Mouse (Mus musculus) lung, embryonic 14.5 days (tissue): ENCODE data around the gene Lgr6. TPM values are rescaled to one million over a fixed set of nuclear protein-coding genes. Genes with fewer than 3 reads are reported as not detected.

Experiments
- ATAC-seq: fragments of 200-750 bp; cut with Nextera tagmentation; 2 replicates; pipeline ENCODE4 v1.8.0; 2017; ENCODE audit warnings: mild to moderate bottlenecking, moderate TSS enrichment, moderate library complexity; ENCODE audit not compliant: insufficient read depth
- DNase-seq: peaks from one replicate; pipeline ENCODE4 v3.0.0-alpha.2; 2015
- H3K27ac ChIP-seq: fragments of 300-500 bp; sonication (generic); 2 replicates; pipeline ENCODE4 v1.5.1; 2014; ENCODE audit warnings: low read depth, mild to moderate bottlenecking, moderate library complexity
- H3K27me3 ChIP-seq: fragments of 300-500 bp; sonication (generic); 2 replicates; pipeline ENCODE4 v1.6.1; 2014; ENCODE audit warnings: low read length, control low read depth; ENCODE audit not compliant: insufficient read depth
- H3K36me3 ChIP-seq: fragments of 300-500 bp; sonication (generic); 2 replicates; pipeline ENCODE4 v1.6.1; 2014; ENCODE audit warnings: control low read depth; ENCODE audit not compliant: insufficient read depth
- H3K4me1 ChIP-seq: fragments of 300-500 bp; sonication (generic); 2 replicates; pipeline ENCODE4 v1.6.1; 2014; ENCODE audit warnings: antibody characterized with exemption, control low read depth; ENCODE audit not compliant: insufficient read depth
- H3K4me2 ChIP-seq: fragments of 300-500 bp; sonication (generic); 2 replicates; pipeline ENCODE4 v1.6.1; 2014; ENCODE audit warnings: mild to moderate bottlenecking
- H3K4me3 ChIP-seq: fragments of 300-500 bp; sonication (generic); 2 replicates; pipeline ENCODE4 v1.5.1; 2014; ENCODE audit warnings: low read depth, low read length
- H3K9ac ChIP-seq: fragments of 300-500 bp; sonication (generic); 2 replicates; pipeline ENCODE4 v1.6.1; 2014
- H3K9me3 ChIP-seq: fragments of 300-500 bp; sonication (generic); 2 replicates; pipeline ENCODE4 v1.6.1; 2016; ENCODE audit warnings: low read depth, low read length, control low read depth
- CTCF ChIP-seq: IDR thresholded peaks from 2 replicates; pipeline ENCODE4 v1.5.1; 2016; ENCODE audit warnings: antibody characterized with exemption, low read depth
- WGBS: fragments of 180-500 bp; shearing (Covaris S2); extraction: QIAGEN DNeasy Blood & Tissue Kit; methylation state at CpG from one replicate; pipeline ENCODE4 v1.1.7; 2014; 5-methylcytosine and 5-hydroxymethylcytosine counted together
- polyA plus RNA-seq: library from polyadenylated mRNA; unstranded; fragments of >200 nt; fragmentation: Nextera tagmentation; extraction: Ambion mirVana; gene quantifications from 2 replicates; pipeline ENCODE4 v1.2.1, GENCODE M21; 2014

Gene Lgr6
- polyA plus RNA-seq, 1 experiment from 2014 or later, result 11.1 TPM

- H3K9me3 ChIP-seq, result no peaks in the 10 kb centered on the region
- H3K4me1 ChIP-seq, result no peaks in the 10 kb centered on the region
- ATAC-seq, result no peak
- no peak for TF ChIP-seq CTCF
- H3K9ac ChIP-seq, result no peak overlapping the region
- H3K4me2 ChIP-seq, result no peak overlapping the region
- H3K4me3 ChIP-seq, result no peak overlapping the region
- 62% methylated on average over 3 of the region's 3 CpGs for WGBS
- no peaks in the 10 kb centered on the region for H3K36me3 ChIP-seq
- DNase-seq, result no peak
- peaks cover 11% of the 10 kb centered on the region for H3K27me3 ChIP-seq
- no peak overlapping the region for H3K27ac ChIP-seq
Measured at GRCm38 (mm10) chr1:135090914-135091313, 14.2 kb downstream of the Lgr6 start.

- no peak for DNase-seq
- Histone ChIP-seq H3K9ac (no peak overlapping the region), H3K36me3 (no peaks in the 10 kb centered on the region), H3K4me2 (no peak overlapping the region), H3K4me1 (no peaks in the 10 kb centered on the region), H3K27me3 (peaks cover 24% of the 10 kb centered on the region), H3K27ac (no peak overlapping the region), H3K9me3 (no peaks in the 10 kb centered on the region), H3K4me3 (no peak overlapping the region)
- no peak for ATAC-seq
- 80% methylated on average over 10 of the region's 10 CpGs for WGBS
- TF ChIP-seq CTCF, result no peak
Measured at GRCm38 (mm10) chr1:135089626-135090025, 15.4 kb downstream of the Lgr6 start.

GRCm38 (mm10) chr1:135087414-135087813 is 17.7 kb downstream of the Lgr6 start:
- ATAC-seq (no peak), DNase-seq (no peak)
- no peak overlapping the region for H3K27ac ChIP-seq
- H3K9ac ChIP-seq, result no peak overlapping the region
- no peak for TF ChIP-seq CTCF
- H3K4me2 ChIP-seq, result no peak overlapping the region
- H3K4me3 ChIP-seq, result no peak overlapping the region
- no peaks in the 10 kb centered on the region for H3K36me3 ChIP-seq
- H3K4me1 ChIP-seq, result no peaks in the 10 kb centered on the region
- WGBS, result 65% methylated on average over 1 of the region's 1 CpGs
- no peaks in the 10 kb centered on the region for H3K9me3 ChIP-seq
- H3K27me3 ChIP-seq, result peaks cover 32% of the 10 kb centered on the region

- Histone ChIP-seq H3K4me3 (no peak overlapping the region), H3K27me3 (peaks cover 32% of the 10 kb centered on the region), H3K4me2 (no peak overlapping the region), H3K36me3 (no peaks in the 10 kb centered on the region), H3K9ac (no peak overlapping the region), H3K27ac (no peak overlapping the region), H3K4me1 (no peaks in the 10 kb centered on the region), H3K9me3 (no peaks in the 10 kb centered on the region)
- ATAC-seq, result no peak
- DNase-seq, result no peak
- no peak for TF ChIP-seq CTCF
- WGBS, result 21% methylated on average over 7 of the region's 7 CpGs
Measured at GRCm38 (mm10) chr1:135086015-135086414, 19.1 kb downstream of the Lgr6 start.

- Histone ChIP-seq H3K27ac (no peak overlapping the region), H3K9me3 (no peaks in the 10 kb centered on the region), H3K4me3 (no peak overlapping the region), H3K9ac (no peak overlapping the region), H3K4me1 (no peaks in the 10 kb centered on the region), H3K36me3 (no peaks in the 10 kb centered on the region), H3K4me2 (no peak overlapping the region), H3K27me3 (peaks cover 32% of the 10 kb centered on the region)
- WGBS, result 13% methylated on average over 28 of the region's 28 CpGs
- no peak for TF ChIP-seq CTCF
- no peak for DNase-seq
- ATAC-seq, result no peak
Measured at GRCm38 (mm10) chr1:135085296-135085871, 19.7 kb downstream of the Lgr6 start.

GRCm38 (mm10) chr1:135083465-135083864 is 21.6 kb downstream of the Lgr6 start:
- 55% methylated on average over 9 of the region's 9 CpGs for WGBS
- Histone ChIP-seq H3K4me1 (no peaks in the 10 kb centered on the region), H3K9ac (no peak overlapping the region), H3K27ac (no peak overlapping the region), H3K36me3 (no peaks in the 10 kb centered on the region), H3K4me2 (no peak overlapping the region), H3K27me3 (peaks cover 32% of the 10 kb centered on the region), H3K4me3 (no peak overlapping the region), H3K9me3 (no peaks in the 10 kb centered on the region)
- ATAC-seq (no peak), DNase-seq (peak; percentile 33)
- TF ChIP-seq CTCF, result no peak

GRCm38 (mm10) chr1:135082267-135082666 is 22.8 kb downstream of the Lgr6 start:
- DNase-seq (no peak), ATAC-seq (no peak)
- Histone ChIP-seq H3K4me1 (0 out of 2 replicates have a peak, but pooled peaks cover 4% of the 10 kb centered on the region), H3K27me3 (peaks cover 32% of the 10 kb centered on the region), H3K9me3 (no peaks in the 10 kb centered on the region), H3K27ac (no peak overlapping the region), H3K4me2 (no peak overlapping the region), H3K36me3 (no peaks in the 10 kb centered on the region), H3K9ac (no peak overlapping the region), H3K4me3 (no peak overlapping the region)
- TF ChIP-seq CTCF, result no peak
- 60% methylated on average over 3 of the region's 3 CpGs for WGBS
